Mouse (Mus musculus) thymus, adult 2 months (tissue): ENCODE measurements around the gene Map6.

Experiments
- CTCF ChIP-seq: fragments of 200-500 bp; IDR thresholded peaks from 2 replicates; pipeline ENCODE4 v1.5.1; 2012; ENCODE audit warnings: mild to moderate bottlenecking, control low read depth, low read length, moderate library complexity, borderline replicate concordance; ENCODE audit not compliant: control insufficient read depth, poor library complexity, insufficient read depth; ENCODE audit errors: extremely low read depth
- POLR2A ChIP-seq: fragments of 200-500 bp; IDR thresholded peaks from 2 replicates; pipeline ENCODE4 v1.6.1; 2012; ENCODE audit warnings: mild to moderate bottlenecking, low read length, control low read depth, moderate library complexity; ENCODE audit not compliant: control insufficient read depth, poor library complexity, insufficient read depth; ENCODE audit errors: extremely low read depth

DNA sequence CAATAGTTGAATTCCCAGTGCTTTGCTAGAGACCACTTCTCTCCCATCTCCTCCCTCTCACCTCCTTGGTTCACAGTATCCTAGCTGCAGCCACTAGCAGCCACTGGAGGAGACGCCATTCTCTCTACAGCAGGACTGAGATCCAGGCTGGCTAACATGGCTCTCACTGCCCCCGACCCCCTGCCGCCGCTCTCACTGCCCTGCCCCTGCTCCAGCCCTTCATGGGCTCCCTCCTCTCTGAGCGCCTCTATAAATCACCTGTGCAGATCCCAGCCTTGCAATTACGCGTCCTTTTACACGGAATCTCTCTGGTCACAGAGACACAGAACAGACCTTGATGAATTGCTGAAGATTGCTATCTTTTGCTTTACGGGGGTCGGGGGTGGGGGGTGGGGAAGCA lies 57.6 kb downstream of the Map6 start:
- no peak for TF ChIP-seq CTCF
- TF ChIP-seq POLR2A: no peak
